Mouse (Mus musculus) megakaryocyte, adult 5-6 weeks (primary cell): ENCODE results near the gene Fam178b. TPM values are rescaled to one million over a fixed set of nuclear protein-coding genes. Genes with fewer than 3 reads are reported as not detected.
A peak's percentile ranks its signal among the peaks of the same experiment; 100 is the strongest.

Source experiments
- ATAC-seq: 2 replicates; pipeline ENCODE4 v1.8.0; 2016; ENCODE audit warnings: mild to moderate bottlenecking, inconsistent platforms; ENCODE audit not compliant: poor library complexity, severe bottlenecking
- total RNA-seq, 2 experiments: library from RNA; stranded (forward) in 1 of 2; stranded (reverse) in 1 of 2; fragments of 153-499, 151-499 nt in 1 of 2; fragments of 221-1000, 200-1000 nt in 1 of 2; gene quantifications; 2 replicates each; pipeline versions ENCODE4 v1.2.3 to v1.2.4; 2015 to 2017

Fam178b gene
- total RNA-seq, 2 experiments from 2014 or later: 0.62 TPM; not detected in 1

GRCm38 (mm10) chr1:36568776-36569175 lies 114.2 kb downstream of the Fam178b start:
- ATAC-seq: no peak

DNA sequence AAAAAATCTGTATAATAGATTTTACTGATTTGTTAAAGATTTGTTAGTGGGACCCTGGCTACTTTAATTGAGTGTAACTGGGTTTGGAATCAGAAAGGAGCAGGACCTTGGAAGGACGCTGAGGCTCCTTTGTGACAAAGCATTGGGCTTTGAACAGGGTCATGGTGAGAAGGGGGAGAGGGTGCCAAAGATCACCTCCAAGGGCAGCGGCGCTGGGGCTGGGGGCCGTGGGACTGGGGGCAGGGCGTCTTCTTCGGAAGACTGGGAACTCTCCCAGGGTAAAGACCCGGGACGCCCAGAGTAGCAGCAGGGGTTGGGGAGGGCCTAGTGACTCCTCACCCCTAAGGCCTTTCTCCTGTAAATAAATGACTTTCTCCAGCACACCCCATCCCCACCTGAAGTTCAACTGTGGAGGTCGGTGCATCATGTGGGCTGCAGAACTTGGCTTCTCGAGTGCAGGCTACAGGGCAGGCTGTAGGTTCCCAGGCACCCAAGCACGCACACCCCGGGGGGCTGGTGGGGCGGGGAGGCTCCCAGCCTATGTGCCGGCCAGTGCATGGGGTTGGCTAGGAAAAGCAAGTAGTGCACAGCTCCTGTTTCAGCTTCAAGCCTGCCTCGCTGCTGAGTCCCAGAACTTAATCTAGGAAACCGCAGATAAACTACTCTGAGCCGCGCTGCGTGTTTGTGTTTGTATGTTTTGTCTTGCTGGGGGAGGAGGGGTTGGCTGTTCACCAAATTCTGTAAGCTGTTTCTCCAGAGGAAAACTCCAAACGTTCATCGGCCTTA lies 115.0 kb downstream of the Fam178b start:
- no peak for ATAC-seq

GRCm38 (mm10) chr1:36566425-36566824 lies 116.6 kb downstream of the Fam178b start:
- no peak for ATAC-seq

GRCm38 (mm10) chr1:36564101-36564500 lies 118.9 kb downstream of the Fam178b start:
- ATAC-seq: 0 out of 2 replicates have a peak, but pooled peaks have one; percentile 17

DNA sequence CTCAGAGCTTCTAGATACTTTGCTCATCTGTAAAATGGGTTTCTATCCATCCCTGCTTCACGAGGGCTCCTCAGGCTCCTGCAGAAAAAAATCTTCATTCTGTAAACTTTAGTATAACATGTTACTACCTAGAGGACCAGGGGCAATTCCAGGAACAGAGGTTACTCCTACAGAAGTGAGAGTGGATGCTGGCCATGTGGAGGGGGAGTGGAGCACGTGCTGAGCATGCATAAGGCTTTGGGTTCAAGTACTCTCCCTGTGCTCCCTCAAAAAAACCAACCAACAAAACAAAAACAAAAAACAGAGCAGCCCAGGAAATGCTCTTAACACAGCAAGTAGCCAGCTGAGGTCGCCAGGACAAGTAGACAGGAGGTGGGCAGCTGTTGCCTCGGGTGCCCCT lies 119.4 kb downstream of the Fam178b start:
- no peak for ATAC-seq

DNA sequence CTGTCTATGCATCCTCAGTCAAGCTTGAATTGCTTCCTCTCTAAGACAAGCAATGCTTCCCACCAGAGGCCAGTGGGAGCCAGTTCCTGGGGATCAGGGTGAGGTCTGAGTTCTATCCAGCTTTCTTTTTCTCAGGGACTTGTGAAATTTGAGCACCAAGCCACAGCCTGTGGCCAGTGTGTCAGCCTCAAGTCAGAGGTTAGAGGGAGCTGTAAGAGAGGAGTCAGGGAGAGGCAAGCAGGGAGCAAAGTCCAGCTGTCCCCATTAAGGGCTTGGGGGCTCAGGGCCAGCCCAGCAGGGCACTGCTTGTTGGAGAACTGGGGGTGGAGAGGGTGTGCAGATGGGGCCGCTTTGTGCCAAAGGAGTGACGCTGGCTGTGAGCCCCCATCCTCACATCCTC lies 119.8 kb downstream of the Fam178b start:
- ATAC-seq: no peak

DNA sequence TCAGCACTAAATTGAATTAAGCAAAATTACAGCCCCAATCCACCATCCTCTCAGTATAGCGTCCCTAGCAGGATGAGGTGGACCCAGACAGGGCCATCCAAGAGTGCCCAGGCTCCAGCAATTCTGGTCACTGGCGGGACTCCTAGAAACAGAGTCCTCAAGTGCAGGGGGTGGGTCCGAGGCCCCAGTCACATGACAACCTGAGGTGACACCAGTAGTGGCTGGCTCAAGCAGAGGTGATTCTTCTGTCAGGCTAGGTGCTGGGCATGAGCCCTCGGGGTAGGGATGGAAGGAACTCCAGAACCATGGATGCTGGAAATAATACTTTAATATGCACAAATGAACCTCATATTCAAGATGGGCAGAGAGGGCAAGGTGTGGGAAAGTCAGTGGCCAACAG lies 120.6 kb downstream of the Fam178b start:
- no peak for ATAC-seq

- no peak for ATAC-seq
Measured at GRCm38 (mm10) chr1:36560903-36561302, 122.1 kb downstream of the Fam178b start.

DNA sequence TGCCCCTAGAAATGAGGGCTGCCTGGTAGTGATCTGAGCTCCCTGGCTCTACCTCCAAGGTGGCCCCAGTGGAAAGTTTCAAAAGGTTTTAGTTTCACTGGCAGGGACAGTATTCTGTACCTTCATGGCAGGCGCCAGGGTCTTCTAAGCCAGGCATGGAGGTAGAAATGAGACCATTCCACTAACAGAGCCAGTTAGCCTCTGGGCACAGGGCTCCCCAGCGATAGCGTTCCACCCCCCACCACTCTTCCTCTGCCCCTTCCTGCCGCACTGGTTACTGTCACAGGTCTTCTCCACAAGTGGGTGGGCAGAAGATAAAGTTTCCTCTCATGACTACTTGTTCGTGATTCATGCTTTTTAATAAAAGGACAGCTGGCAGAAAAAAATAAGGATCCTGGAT lies 123.1 kb downstream of the Fam178b start:
- no peak for ATAC-seq

- no peak for ATAC-seq
Measured at GRCm38 (mm10) chr1:36559256-36559655, 123.7 kb downstream of the Fam178b start.

GRCm38 (mm10) chr1:36558031-36558993 lies 124.7 kb downstream of the Fam178b start, which contains the start of gene Sema4c:
Gene Sema4c, minus strand, starts transcription at chr1:36558349.
- peak; percentile 17; the same call in 1 of the 2 replicates for ATAC-seq

- ATAC-seq: peak; percentile 10
Measured at GRCm38 (mm10) chr1:36557457-36558011, 125.4 kb downstream of the Fam178b start.

- ATAC-seq: peak; percentile 60
Measured at GRCm38 (mm10) chr1:36556553-36557456, 126.2 kb downstream of the Fam178b start.

GRCm38 (mm10) chr1:36555798-36556395 lies 127.1 kb downstream of the Fam178b start:
- no peak for ATAC-seq

DNA sequence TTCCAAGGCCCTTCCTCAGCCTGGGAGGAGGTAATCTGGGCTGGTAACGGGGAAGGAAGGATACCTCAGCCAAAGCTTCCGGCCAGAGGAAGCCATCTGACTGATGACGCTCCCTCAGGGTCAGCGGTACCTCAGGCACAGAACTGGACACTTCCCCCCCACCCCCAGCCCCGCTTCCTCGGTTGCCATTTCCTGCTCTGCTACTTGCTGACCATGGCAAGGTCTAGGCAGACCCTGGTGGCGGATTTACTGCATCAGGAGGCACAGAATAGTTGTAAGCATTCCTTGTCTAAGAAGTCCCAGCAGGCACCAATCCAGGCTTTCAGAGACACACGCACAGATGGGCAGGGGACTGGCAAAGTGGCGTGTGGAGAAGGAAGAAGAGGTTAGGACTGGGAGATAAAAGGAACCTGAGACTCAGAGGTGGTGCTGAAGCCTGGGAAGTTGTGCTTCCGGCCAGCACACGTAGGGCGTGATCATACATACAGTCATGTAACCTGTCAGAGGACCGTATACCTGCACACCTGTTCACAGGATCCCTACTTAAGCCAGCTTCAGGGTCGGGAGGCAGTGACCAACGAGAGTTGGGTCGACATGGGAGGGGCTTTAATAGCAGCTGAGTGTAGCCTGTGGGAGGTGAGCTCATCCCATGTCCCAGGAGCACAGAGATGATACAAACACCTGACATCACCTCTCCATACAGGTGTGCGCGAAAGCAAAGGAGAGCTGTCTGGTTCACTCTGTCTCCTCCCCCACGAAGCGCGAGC lies 128.2 kb downstream of the Fam178b start:
- no peak for ATAC-seq

DNA sequence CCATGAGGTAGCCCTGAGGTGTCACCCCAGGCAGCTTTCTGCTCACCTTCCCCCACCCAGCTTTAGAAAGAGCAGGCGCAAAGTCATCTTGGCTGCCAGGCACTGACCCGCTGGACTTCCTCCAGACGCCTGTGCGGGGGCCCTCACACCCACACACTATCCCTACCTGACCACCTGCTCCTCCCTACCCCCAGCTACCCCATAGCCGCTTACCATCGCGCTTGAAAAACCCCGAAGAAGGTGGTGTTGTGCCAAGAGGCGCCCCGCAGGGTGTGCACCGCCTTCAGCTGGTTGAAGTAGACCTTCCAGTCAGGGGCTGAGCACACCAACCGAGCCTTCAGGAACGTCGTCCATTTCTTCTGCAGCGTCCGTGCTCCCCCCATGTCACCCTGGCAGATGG lies 130.5 kb downstream of the Fam178b start:
- ATAC-seq: no peak

DNA sequence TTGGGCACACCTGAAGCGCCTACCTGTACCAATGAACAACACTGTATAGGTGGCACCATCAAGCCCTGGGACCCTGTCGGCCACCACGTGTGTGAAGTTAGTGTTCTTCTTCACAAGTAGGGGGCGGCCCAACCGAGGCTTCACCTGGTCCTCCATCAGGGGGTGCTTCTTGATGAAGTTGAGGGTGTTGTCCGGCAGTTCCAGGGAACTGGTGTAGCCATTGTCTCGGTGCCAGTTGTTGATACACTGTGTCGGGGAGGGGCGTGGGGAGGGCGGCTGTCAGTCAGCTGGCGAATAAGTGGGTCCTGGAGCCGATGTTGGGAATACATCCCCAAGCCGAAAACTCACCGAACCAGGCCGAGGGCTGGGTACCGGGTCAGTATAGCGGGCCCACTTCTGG lies 131.1 kb downstream of the Fam178b start:
- no peak for ATAC-seq

GRCm38 (mm10) chr1:36550075-36550863 lies 132.7 kb downstream of the Fam178b start:
- no peak for ATAC-seq
